Mouse (Mus musculus) cerebellum, adult 9-10 months (tissue): Measurements from ENCODE around the gene C130032M10Rik.
A peak's percentile ranks its signal among the peaks of the same experiment; 100 is the strongest.

ENCODE experiments used
- DNase-seq: peaks from one replicate; pipeline ENCODE4 v3.0.0; 2022

C130032M10Rik gene

DNA sequence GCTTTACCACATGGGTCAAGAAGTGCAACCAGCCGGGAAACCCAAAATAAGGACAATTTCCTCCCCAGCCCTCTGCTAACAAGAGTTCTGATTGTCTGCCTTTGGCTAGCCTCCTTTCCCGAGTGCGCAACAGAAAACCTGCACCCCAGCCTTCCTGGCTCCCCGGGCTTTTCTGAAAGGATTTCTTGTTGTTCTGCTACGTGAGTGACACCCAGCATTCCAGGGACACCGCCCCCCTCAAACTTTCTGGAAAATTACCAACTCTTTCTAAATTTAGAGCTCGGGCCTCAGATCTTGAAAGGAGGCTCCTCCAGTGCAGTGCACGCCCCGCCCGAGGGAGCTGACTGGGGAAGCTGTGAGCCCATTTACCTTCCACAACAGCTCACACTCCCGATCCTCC lies at the start of gene C130032M10Rik:
C130032M10Rik (plus strand) TSS at position 334 of the 400 bp plus-strand sequence.
- no peak for DNase-seq

DNA sequence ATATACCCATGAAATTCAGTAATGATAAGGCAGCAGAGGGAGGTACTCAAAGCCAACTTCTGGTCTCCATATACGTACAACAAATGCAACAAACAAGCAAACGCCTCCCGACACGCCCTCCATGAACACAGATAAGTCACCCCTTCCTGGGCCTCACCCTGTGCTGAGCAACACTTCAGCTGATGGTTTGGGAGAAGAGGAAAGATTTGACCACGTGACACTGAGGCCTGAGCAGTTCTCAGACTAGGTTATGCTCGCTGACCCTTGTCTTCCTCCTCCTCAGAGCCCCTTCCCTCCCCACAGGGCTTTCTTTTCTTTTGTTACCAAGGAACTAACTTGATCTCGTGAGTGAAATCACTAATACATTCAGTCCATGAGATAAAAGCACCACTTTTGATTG lies 48.6 kb upstream of the C130032M10Rik start:
- DNase-seq, result no peak

DNA sequence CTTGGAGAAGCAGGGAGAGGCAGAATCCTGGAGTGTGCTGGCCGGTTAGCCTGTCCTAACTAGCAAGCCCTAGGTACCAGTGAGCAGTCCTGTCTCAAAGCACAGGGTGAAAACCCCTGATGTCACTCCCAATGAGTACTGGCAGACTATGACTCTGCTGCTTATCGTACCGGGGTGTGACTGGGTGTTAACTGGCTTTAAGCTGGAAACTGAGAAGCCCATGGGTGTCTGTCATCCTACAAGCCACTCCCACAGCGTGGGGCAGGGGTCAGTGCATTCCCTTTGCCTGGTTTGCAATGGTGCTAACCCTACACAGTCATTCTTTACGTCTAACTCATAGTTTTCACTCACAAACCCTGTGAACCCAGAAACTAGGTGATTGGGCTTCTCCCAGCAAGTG lies 47.3 kb upstream of the C130032M10Rik start:
- no peak for DNase-seq

DNA sequence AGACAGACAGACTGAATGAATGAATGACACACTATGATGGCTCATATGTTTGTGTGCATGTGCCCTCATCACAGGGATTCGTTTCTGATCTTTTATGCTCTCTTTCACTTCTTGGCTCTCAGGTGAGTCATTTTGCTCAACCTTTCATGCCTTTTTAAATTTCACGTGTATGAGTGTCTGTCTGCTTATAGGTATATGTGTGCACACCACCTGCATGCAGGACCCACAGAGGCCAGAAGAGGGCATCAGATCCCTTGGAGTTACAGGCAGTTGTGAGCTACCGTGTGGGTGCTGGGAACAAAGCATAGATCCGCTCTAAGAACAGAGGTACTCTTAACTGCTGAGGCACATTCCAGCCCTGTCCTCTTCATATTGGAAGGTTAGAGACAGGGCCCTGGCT lies 46.8 kb upstream of the C130032M10Rik start:
- no peak for DNase-seq

DNA sequence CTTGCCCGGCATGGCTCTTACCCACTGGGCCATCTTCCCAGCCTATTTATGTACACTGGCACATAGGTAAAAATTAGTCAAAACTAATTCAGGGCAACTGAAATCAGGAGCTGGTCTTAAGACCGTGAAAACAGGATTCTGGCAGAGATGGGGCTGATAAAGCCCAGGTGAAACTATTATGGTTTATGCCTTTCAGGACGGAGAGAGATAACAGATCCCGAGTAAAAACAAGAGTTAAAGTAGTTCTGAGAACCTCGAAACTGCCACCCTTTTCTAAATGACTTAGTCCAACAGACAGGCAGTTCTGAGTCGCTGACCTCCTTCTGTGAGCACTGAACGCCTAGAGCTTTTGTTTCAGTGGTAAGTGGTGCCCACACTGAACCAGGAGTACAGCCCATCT lies 43.6 kb upstream of the C130032M10Rik start:
- no peak for DNase-seq

DNA sequence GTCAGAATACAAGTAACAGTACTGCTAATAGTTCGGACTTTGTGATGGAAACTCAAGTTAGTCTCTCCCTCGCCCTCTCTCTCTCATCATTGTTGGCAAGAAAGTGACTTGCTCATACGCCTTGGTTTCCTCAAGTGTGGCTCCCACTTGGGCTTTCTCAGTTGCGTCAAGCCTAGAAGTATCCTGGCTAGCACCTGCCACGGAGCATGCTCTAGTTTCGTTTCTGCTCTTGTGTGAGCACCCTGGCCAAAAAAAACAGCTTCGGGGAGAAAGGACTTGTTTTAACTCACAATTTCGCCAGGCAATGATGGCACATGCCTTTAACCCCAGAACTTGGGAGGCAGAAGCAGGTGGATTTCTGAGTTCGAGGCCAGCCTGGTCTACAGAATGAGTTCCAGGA lies 38.5 kb upstream of the C130032M10Rik start:
- DNase-seq, result no peak

DNA sequence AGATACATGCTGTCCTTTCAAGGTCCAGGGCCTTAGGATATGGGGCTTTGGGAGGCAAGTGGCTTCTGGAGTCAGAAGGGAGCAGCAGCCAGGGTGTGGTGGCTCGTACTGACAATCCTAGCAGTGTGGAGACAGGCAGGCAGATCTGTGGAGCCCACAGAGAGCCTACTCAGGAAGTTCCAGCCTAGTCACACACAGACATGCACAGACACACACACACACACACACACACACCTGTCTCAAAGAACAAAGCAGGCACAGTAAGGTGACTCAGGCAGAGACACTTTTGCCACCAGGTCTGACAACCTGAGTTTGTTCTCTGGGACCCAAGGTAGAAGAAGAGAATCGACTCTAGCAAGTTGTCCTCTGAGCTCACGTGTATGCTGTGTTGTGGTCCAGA lies 34.6 kb upstream of the C130032M10Rik start:
- DNase-seq, result no peak

DNA sequence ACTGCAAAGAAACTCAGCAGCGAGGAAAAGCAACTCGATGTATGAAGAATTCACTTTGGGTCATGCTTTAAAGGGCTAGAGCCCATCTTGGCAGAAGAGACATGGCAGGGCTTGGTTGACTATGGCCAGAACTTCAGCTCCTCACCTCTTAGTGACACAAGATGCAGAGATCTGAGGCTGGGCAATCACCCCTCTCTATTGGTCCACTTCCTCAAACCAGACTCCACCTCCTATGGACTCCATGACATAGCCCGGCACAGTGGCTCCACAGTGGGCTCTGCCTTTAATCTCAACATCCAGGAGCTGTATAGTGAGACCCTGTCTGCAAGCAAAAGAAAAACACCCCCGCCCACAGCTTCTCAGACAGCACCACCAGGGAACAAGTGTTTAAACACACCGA lies 30.7 kb upstream of the C130032M10Rik start:
- no peak for DNase-seq

DNA sequence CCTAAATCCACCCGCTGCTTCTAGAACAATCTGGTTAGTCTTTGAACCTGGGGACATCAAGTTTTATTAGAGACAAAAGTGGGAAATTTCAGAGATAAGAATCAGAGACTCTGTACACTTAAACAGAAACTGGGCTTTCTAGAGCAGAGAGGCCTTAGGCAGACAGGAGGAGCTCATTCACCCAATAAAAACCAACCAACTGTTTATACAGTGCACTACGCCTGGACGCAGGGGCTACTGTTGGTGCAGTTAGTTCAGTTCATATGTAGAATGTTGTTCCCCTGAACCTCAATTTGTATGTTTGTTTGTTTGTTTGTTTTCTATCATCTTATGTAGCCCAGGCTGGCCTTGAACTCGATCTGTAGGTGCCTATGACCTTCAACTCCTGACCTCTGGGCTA lies 28.7 kb upstream of the C130032M10Rik start:
- DNase-seq, result no peak

DNA sequence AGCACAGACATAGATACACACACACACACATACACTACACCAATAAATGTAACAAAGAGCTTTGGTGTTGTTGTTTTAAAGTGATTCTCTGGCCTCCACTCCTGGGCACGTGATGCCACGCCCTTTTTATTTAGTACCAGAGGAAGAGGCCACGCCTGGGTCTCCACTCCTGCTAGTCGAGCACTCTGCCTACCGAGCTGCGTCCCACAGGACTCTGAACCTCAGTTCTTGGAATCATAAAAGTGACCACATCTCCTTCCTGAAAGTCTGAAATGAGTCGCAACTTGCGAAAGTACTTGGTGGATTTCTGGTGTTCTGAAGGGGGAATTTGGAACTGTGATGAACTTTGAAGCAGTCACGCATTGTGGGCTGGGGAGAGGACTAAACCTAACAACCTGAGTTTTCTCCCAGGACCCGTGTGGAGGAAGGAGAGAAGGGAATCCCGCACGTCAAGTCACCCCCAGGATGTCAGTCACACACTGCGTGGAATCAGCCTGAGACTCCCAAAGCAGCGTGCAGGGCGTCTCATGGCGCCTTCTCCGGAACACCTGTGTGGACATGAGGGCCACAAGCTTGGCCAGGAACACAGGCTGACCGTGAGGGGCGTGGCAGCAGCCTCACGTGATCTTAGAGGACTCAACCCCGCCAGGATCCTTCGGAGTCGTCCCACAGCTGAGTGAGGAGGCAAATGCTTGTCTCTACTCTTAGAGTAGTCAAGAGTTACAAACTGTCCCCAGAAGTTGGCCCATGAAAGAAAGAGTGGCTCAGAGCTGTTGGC lies 27.8 kb upstream of the C130032M10Rik start:
- no peak for DNase-seq

DNA sequence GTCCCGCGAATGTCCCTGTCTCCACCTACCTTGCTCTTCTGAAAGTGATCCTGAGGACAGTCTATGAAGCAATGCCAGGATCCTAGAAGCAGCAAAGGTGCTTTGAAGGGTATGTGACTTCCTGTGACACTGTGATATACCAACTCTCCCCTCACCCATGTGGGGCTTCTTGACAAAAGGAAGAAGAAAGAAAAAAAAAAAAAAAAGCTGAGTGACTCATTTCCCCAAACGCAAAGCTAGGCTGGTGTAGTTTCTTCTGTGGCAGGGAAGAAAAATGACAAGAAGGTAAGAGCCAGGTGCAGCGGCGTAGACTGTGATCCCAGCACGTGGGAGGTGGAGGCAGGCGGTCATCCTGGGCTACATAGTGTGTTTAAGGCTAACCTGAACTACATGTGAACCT lies 19.0 kb upstream of the C130032M10Rik start:
- DNase-seq, result no peak

DNA sequence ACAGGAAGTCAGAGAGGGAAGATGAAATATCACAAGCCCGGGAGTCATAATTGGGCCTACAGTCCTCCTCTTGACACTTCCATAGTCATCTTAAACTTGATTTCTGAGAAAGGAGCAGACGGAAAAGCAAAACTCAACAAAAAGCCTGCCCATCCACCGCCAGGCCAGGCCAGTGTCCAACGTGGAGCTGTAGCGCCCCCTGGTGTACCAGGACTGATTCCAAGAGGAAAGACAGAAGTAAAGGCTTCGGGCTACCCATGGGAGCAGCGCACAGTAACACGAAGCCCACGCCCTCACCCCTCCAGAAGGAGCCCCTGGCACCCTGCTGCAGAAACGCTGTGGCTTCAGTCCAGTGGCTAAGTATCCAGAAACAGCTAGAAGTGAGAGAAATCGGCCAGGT lies 17.3 kb upstream of the C130032M10Rik start:
- DNase-seq, result peak; percentile 46

DNA sequence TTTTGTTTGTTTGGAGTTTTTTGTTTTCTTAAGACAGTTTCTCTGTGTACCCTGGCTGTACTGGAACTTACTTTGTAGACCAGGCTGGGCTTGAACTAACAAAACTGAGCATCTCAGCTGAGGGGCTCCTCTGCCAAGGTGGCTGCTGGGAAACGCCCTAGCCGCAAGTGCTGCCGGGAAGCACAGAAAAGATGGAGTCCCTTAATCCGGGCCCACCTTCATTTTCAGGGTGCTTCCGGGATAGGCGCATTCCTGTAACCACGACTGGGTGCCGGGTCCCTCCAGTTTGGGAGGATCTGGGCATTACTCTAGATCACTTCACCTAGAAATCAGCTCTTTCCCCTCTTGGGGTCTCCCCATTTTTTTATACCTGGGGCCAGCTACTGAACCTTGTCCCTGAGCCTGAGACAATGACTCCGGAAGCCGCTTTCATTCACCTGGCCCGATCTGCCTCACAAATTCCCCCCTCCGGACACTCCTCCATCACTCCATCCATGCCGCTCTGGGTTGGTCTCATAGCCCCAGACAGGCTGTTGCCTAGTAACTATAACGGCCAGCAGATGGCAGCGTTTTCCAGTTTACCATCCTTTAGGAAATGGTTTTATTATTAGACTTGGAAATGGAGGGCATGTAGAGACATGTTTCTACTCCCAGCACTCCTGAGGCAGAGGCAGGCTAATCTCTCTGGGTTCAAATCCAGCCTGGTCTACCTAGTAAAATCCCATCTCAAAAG lies 15.5 kb upstream of the C130032M10Rik start:
- peak; percentile 1 for DNase-seq

DNA sequence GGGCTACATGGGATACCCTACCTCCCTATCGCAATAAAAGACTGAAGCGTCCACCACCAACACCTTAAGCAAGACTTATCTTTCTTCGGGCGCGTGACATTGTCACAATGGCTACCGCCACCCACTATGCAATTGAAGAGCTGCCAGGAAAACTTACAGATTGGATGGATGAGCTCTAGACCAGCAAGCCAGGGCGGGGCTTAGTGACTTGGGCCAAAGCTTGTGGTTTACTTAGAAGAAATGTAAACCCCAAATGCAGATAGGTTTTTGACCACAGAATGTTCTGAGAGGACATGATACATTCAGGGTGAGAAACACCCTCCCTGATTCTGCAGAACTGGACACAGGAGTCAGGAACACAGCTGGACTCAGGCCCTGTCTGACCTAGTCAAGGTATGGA lies 14.4 kb upstream of the C130032M10Rik start:
- DNase-seq, result no peak

DNA sequence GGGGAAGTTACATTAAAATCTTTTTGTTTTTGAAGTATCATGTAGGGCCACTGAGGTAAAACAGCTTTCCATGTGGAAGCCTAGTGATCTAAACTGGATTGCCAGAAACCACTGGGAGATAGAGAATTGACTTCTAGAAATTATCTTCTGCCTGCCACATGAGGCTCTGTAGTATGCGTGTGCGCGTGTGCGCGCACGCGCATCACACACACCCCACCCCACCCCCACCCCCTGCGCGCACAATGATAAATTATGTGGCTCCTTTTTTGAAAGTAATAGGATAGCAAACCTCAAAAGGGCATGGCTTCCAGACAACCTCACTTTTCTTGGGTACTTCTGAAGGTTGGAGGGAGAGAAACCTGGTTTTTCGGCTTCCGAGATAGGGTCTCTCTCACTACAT lies 13.6 kb upstream of the C130032M10Rik start:
- DNase-seq, result no peak

DNA sequence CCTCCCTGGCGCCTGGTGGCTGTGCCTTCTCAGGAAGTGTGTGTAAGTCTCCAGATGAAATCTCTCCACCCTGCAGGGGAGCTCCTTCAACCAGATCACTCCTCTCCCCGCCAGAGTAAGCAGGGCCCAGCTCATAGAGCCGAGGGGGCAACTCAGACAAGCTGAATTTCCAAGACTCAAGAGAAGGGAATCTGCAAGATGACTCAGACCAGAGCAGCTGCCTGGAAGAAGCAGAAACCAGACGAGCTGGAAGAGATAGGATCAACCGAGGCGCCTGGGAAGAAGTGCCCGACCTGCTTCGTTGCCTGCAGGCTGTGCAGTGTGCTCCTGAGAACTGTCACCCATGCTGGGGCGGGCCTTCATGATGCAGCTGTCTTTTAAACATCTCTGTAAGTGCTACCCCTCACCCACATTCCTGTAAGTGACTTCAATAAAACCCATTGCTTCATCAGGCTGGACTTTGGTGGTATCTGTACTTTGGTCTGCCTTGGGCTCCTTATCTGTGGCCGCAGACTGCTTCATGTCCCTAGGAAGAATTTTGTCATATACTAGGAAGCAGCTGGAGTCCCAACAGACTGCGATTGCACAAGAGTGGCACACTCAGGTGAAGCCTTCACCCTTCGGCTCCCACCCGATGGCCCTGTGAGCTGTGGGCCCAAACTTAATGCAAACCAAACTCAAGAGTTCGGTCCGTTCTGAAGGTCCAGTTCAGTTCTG lies 12.6 kb upstream of the C130032M10Rik start:
- no peak for DNase-seq

DNA sequence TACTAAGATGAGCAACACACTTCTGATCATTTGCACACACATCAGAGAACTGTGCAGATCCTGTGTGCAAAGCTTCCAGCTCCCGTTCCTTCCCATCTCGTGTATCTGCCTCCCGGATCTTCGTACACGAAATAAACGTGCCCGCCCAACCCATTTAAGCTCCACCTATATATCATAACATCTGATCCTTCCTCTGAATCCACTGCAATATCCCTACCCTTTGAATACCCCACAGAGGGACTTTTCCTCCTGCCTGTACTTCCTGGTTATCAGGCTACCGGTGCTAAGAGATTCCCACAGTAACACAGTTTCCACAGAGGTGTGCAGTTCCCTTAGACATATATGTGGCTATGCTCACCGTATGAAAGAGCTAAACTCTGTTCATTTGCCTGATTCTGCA lies 10.7 kb upstream of the C130032M10Rik start, which contains the start of gene Ccr4:
Ccr4 (minus strand) TSS at position 101 of the 400 bp plus-strand sequence.
- no peak for DNase-seq

DNA sequence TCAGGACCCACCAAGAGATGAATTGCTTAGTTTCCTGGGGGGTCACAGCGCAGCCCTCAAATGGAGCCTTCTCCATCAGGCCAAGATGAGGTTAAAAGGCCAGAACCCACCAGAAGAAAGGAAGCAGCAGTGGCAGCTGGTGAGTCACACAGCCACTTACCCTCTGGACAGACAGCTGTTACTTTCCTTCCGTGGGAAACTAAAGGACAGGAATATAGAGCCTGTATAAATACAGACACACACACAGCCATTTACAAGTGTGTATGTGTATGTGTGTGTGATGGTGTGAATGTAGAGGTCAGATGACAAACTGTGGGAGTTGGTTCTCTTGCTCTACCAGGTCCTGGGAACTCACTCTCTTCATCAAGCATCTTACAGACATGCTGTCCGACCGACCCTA lies 8.9 kb upstream of the C130032M10Rik start:
- no peak for DNase-seq

DNA sequence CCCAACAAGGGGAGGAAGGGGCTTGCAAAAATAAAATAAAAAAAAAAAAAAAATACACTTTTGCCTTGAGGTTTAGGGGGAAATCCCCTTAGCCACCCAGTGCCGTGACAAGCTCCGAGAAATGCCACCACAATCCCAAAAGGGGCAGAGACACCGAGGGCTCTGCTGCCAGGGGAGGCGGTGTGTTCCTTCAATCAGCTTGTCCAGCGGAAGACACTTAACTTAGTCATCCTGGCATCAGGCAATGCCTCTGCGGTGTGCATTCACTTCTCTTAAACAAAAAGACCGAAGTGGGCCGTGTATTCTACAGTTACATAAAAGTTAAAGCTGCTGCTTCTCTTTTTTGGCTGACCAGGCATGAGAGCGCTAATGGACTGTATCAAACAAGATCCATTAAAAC lies 8.1 kb upstream of the C130032M10Rik start:
- DNase-seq, result no peak

DNA sequence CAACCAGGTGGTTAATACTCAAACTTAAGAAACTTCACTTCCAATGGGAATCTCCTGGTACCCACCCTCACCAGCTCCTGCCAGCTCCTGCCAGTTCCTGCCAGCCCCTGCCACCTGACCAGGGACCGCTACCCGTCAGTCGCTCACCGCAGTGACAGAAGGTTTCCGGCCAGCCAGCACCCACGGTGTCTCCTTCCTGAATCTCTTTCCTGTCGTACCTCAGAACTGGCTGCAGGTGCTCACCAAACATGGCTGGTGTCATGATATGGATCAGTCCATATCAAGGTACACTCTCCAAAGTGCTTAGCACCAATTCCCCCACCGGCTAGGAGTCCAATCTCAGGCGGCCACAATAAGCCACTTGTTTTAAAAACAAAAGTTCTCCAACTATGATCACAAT lies 5.7 kb upstream of the C130032M10Rik start:
- DNase-seq, result no peak

DNA sequence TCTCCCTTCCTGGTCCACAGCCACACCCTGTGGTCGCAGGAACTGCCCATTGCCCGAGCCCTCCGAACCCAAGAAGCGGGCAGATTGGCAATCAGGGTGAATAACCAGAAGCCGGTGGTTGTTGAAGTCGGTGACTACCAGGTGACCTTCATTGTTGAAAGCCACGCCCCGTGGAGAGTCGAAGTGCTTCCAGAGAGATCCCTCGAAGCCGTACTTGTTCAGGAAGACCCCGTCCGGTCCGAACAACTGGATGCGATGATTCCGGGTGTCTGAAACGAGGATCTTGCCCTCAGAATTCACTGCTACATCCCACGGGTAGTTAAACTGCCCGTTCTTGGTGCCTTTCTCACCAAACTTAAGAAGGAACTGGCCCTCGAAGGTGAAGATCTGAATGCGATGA lies 2.7 kb upstream of the C130032M10Rik start:
- DNase-seq, result no peak

DNA sequence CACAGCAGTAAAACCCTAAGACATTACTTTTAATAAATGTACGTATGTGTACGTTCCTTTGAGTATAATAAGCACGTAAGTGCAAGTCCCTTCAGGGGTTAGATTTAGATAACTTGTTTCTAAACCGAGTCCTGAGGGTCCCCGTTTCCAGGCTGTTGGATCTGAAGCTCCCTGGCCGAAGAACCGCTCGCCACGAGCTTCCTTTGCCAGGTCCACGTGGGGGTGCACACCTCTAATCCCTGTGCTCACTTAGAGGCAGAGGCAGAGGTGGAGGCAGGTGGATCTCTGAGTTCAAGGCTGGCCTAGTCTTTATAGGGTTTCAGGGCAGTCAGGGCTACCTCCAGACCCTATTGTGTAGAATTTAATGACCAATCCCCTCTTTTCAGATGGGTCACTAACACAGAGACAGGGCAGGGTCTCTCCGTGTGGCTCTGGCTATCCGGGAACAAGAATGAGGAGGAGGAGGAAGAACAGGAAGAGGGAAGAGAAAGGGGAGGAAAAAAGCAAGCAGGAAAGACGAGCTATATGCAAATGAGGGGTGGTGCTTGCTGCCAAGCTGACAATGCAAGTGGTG lies 2.5 kb downstream of the C130032M10Rik start:
- no peak for DNase-seq

DNA sequence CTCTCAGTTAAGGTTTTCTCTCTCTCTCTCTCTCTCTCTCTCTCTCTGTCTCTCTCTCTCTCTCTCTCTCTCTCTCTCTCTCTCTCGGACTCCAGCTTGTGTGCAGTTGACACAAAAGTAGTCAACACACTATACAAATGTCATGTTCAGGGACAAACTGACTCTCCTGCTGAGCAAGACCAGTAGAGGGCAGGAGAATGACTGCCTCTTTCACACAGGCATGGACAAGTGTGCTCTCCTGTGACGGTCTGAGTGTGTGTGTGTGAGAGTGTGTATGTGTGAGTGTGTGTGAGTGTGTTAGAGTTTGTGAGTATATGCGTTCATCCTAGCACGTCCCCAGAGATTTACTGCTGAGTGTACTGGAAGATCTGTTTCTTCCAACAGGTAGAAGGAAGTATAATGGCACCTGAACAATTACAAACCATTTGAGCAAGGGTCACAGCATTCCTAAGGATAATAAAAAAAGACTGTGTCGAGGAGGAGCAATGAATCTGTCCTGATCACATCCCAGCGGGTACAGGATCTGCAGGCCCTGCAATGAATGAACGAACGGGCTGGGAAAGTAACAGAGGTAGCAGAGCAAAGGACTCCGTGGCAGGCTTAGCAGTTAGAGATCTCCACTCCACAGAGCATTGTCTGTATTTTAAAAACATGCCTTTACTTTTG lies 3.4 kb downstream of the C130032M10Rik start:
- DNase-seq, result no peak
